Mouse (Mus musculus): Measurements from ENCODE around the gene Spata3. TPM values are rescaled to one million over a fixed set of nuclear protein-coding genes. Genes with fewer than 3 reads are reported as not detected.
A peak's percentile ranks its signal among the peaks of the same experiment; 100 is the strongest.

Spata3 gene
- polyA plus RNA-seq, 1 experiment from 2014 or later: not detected

DNA sequence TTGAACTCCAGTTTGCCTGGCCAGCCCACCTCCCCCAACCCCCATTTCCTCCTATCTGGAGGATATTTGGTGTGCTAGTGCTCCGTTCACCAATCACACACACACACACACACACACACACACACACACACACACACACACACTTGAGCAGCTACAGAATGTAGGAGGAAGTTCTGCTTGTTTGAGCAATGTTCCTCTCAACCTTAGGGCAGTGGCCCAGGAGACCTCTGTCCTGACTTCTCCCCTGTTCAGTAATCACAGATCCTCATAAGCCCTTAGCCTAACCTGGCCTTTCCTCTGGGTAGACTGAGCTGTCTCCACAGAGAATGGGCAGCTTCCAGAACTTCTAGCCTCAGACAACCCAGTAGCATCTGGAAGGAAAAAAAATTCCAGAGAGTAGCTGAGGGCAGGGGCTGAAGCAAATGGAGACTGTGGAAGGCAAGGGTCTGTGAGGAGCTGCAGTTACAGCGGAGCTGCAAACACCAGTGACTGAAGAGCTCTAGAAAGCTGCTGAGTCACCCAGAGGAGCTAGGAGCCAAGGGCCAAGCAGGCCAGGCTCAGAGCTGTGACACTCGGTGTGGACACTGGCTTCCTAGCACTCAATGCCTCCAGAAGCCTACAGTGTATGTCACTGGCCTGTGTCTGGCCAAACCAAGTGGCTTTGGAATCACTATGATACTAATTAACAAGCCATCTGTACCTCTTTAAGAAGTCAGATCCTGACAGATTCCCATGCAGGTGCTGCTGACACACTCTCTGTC lies 21.8 kb downstream of the Spata3 start:
- 0 out of 2 replicates have a peak, but pooled peaks cover 2% of the 10 kb centered on the region for H3K9me3 ChIP-seq (replicated peaks; ENCODE audit: control insufficient read depth, low read length)
- DNase-seq (ENCODE audit: low spot score) (no peak), ATAC-seq (replicated peaks; ENCODE audit: insufficient number of reproducible peaks, low FRiP score, low TSS enrichment, low read depth) (no peak)
- H3K36me3 ChIP-seq (replicated peaks; ENCODE audit: control insufficient read depth, insufficient read depth, low read depth, low read length): no peaks in the 10 kb centered on the region
- no peaks in the 10 kb centered on the region for H3K4me1 ChIP-seq (ENCODE audit: control insufficient read depth, insufficient read depth, low read length)
- H3K4me2 ChIP-seq (ENCODE audit: low read depth, low read length): no peak overlapping the region
- no peak overlapping the region for H3K27ac ChIP-seq (replicated peaks; ENCODE audit: low read depth, low read length)
- 73% methylated on average over 3 of the region's 3 CpGs for WGBS
- H3K9ac ChIP-seq (replicated peaks; ENCODE audit: low read length): no peak overlapping the region
- no peak overlapping the region for H3K4me3 ChIP-seq (ENCODE audit: low read depth, low read length)
- H3K27me3 ChIP-seq (ENCODE audit: control insufficient read depth, insufficient read depth, low read length): no peaks in the 10 kb centered on the region

DNA sequence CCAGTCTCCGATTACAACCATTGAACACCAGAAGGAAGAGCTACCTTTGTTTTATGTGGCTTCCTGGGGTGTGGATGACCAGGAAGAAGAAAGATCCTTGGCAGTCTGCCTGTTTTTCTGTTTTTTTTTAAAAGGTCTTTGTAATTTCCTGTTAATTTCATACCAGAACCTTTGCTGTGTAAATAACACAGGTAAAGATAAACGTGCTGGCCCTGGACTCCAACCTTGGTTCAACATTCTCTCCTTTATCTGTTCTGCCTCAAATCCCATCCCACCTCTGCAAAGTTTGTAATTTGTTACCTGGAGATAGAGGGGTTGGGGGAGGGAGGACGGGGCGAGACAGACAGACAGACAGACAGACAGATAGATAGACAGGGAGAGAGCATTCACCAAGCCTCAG lies 23.5 kb downstream of the Spata3 start:
- Histone ChIP-seq H3K27me3 (ENCODE audit: control insufficient read depth, insufficient read depth, low read length) (peaks cover 9% of the 10 kb centered on the region), H3K9me3 (replicated peaks; ENCODE audit: control insufficient read depth, low read length) (0 out of 2 replicates have a peak, but pooled peaks cover 2% of the 10 kb centered on the region), H3K27ac (replicated peaks; ENCODE audit: low read depth, low read length) (no peak overlapping the region), H3K9ac (replicated peaks; ENCODE audit: low read length) (no peak overlapping the region), H3K4me3 (ENCODE audit: low read depth, low read length) (no peak overlapping the region), H3K4me1 (ENCODE audit: control insufficient read depth, insufficient read depth, low read length) (no peaks in the 10 kb centered on the region), H3K36me3 (replicated peaks; ENCODE audit: control insufficient read depth, insufficient read depth, low read depth, low read length) (no peaks in the 10 kb centered on the region), H3K4me2 (ENCODE audit: low read depth, low read length) (no peak overlapping the region)
- ATAC-seq (replicated peaks; ENCODE audit: insufficient number of reproducible peaks, low FRiP score, low TSS enrichment, low read depth): no peak
- 67% methylated on average over 4 of the region's 4 CpGs for WGBS
- no peak for DNase-seq (ENCODE audit: low spot score)

DNA sequence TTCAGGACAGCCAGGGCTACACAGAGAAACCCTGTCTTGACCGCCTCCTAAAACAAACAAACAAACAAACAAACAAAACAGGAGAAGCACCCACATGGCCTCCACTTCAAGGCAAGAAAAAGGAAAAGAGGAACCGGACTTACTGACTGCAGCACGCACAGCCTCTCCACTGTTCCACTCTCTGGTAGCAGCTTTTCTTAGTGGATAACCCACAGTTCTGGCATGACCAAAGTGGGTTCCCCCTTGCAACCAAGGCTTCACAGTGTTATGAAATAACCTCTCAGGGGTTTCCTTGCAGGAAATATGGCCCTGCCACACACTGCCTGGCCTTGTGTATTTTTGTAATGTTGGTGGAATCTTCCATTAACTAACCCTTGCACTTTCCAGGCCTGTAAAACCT lies 24.2 kb downstream of the Spata3 start:
- no peak for ATAC-seq (replicated peaks; ENCODE audit: insufficient number of reproducible peaks, low FRiP score, low TSS enrichment, low read depth)
- H3K4me3 ChIP-seq (ENCODE audit: low read depth, low read length): no peak overlapping the region
- no peaks in the 10 kb centered on the region for H3K4me1 ChIP-seq (ENCODE audit: control insufficient read depth, insufficient read depth, low read length)
- peaks cover 14% of the 10 kb centered on the region for H3K27me3 ChIP-seq (ENCODE audit: control insufficient read depth, insufficient read depth, low read length)
- H3K4me2 ChIP-seq (ENCODE audit: low read depth, low read length): no peak overlapping the region
- WGBS: 91% methylated on average over 3 of the region's 3 CpGs
- H3K9me3 ChIP-seq (replicated peaks; ENCODE audit: control insufficient read depth, low read length): 0 out of 2 replicates have a peak, but pooled peaks cover 2% of the 10 kb centered on the region
- no peak for DNase-seq (ENCODE audit: low spot score)
- no peak overlapping the region for H3K27ac ChIP-seq (replicated peaks; ENCODE audit: low read depth, low read length)
- no peaks in the 10 kb centered on the region for H3K36me3 ChIP-seq (replicated peaks; ENCODE audit: control insufficient read depth, insufficient read depth, low read depth, low read length)
- no peak overlapping the region for H3K9ac ChIP-seq (replicated peaks; ENCODE audit: low read length)

DNA sequence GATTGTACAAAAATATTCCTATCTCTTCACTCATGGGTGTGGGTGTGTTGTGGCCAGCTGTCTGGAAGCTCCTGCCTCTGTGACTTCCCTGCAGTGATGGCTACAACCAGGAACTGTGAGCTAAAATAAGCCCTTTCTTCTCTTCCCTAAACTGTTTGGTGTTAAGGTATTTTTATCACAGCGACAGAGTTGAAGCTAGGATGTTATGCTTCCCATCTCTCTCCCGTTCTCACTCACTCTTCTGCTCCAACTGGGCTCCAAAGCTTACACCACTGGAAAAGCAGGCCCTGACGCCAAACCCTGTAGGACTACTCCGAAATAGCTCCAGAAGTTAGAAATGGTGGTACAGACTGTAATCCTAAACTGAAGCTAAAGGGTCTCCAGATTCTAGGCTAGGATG lies 28.4 kb downstream of the Spata3 start:
- Histone ChIP-seq H3K27ac (replicated peaks; ENCODE audit: low read depth, low read length) (no peak overlapping the region), H3K4me2 (ENCODE audit: low read depth, low read length) (no peak overlapping the region), H3K9me3 (replicated peaks; ENCODE audit: control insufficient read depth, low read length) (0 out of 2 replicates have a peak, but pooled peaks cover 2% of the 10 kb centered on the region), H3K9ac (replicated peaks; ENCODE audit: low read length) (no peak overlapping the region), H3K36me3 (replicated peaks; ENCODE audit: control insufficient read depth, insufficient read depth, low read depth, low read length) (no peaks in the 10 kb centered on the region), H3K4me3 (ENCODE audit: low read depth, low read length) (no peak overlapping the region), H3K4me1 (ENCODE audit: control insufficient read depth, insufficient read depth, low read length) (peaks cover 3% of the 10 kb centered on the region), H3K27me3 (ENCODE audit: control insufficient read depth, insufficient read depth, low read length) (peaks cover 35% of the 10 kb centered on the region)
- DNase-seq (ENCODE audit: low spot score) (no peak), ATAC-seq (replicated peaks; ENCODE audit: insufficient number of reproducible peaks, low FRiP score, low TSS enrichment, low read depth) (no peak)
- 46% methylated on average over 4 of the region's 4 CpGs for WGBS

DNA sequence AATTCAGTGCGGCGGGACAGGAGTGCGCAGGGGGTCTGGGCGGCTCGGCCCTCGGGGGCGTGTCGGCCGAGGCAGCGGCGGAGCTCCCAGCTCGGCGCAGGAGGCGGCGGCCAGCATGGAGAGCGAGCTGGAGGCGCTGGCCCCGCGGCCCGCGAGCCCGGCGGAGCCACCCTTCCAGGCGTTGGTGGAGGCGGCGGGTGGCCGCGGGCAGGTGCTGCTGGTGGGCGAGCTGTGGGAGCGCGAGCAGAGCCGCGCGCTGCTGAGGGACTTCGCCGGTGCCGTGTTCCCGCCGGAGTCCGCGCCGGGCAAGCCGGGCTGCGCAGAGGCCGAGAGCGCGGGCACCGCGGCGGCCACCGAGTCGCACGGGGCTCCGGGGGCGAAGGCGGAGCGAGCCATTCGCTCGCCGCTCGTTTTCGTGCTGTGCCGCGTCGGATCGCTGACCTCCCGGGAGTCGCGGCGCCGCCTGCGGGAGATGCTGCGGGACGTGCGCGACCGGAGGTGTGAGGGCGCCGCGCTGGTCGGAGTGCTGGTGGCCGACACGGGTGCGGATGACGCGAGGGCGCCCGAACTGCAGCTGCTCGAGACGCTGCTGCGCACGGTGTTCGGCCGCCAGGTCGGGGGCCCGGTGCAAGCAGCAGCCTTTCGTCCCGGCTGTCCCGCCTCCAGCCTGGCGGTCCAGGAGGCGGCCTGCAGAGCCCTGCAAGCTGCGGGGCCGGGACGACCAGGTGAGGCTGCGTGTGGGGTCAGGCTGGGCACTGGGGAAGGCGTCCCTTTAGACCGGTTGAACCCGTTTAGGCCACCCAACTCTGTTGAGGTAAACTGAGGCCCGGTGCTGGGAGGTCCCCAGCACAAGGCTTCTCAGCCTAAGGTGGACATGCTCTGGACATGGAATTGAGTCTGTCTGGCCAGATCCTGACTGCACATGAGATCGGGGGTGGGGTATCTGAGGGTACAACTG lies 29.5 kb downstream of the Spata3 start, which contains the start of gene 2810459M11Rik:
TSS of gene 2810459M11Rik (plus strand) at position 16 of the 958 bp plus-strand sequence.
- H3K27ac ChIP-seq (replicated peaks; ENCODE audit: low read depth, low read length): no peak within 1 kb of the TSS
- H3K27me3 ChIP-seq (ENCODE audit: control insufficient read depth, insufficient read depth, low read length): peaks cover 35% of the 10 kb centered on the region
- H3K36me3 ChIP-seq (replicated peaks; ENCODE audit: control insufficient read depth, insufficient read depth, low read depth, low read length): no peaks in the 10 kb centered on the region
- H3K4me3 ChIP-seq (ENCODE audit: low read depth, low read length): peak within 1 kb of the TSS; percentile 58
- H3K9ac ChIP-seq (replicated peaks; ENCODE audit: low read length): peak within 1 kb of the TSS; percentile 53
- H3K4me2 ChIP-seq (ENCODE audit: low read depth, low read length): peak within 1 kb of the TSS; percentile 98
- H3K4me1 ChIP-seq (ENCODE audit: control insufficient read depth, insufficient read depth, low read length): peaks cover 3% of the 10 kb centered on the region
- WGBS: under 1% methylated on average over 106 of the region's 110 CpGs
- DNase-seq (ENCODE audit: low spot score) (peak; percentile 56), ATAC-seq (replicated peaks; ENCODE audit: insufficient number of reproducible peaks, low FRiP score, low TSS enrichment, low read depth) (peak; percentile 64)
- 0 out of 2 replicates have a peak, but pooled peaks cover 2% of the 10 kb centered on the region for H3K9me3 ChIP-seq (replicated peaks; ENCODE audit: control insufficient read depth, low read length)

DNA sequence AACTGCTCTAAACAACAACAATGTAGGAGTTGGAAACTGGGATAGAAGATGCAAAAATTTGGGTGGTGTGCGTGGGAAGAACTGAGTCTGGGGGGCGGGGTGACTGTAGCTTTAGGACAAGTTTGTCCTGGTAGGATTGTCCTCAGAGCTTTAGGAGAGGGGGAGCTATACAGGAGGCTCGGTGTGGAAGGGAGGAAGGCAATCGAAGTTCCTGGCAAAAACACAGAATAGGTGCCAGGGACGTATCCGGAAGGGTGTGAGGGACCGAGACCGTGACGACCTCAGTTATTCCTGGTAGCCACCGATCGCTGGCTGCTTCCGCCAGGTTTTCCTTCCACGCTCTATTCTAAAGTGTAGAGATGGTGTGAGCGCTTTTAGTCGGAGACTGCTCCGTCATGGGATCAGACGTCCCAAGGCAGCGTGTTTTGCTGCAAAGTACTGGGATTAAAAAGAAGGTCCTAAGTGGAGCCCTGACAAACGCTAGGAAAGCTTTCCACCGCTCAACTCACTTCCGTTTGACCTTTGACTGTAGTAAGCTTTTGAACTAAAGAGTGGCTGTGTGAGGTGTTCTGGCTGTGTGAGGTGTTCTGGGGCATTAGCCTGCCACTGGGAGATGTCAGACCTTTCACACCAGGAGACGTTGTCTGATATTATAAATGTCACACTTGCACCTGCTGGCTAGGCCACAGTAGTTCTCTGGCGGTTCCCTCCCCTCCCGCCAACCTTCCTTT lies 30.4 kb downstream of the Spata3 start:
- H3K4me1 ChIP-seq (ENCODE audit: control insufficient read depth, insufficient read depth, low read length): peaks cover 3% of the 10 kb centered on the region
- ATAC-seq (replicated peaks; ENCODE audit: insufficient number of reproducible peaks, low FRiP score, low TSS enrichment, low read depth) (0 out of 2 replicates have a peak, but pooled peaks have one; percentile 12), DNase-seq (ENCODE audit: low spot score) (no peak)
- peak overlapping the region; percentile 58 for H3K4me3 ChIP-seq (ENCODE audit: low read depth, low read length)
- H3K9me3 ChIP-seq (replicated peaks; ENCODE audit: control insufficient read depth, low read length): no peaks in the 10 kb centered on the region
- no peak overlapping the region for H3K27ac ChIP-seq (replicated peaks; ENCODE audit: low read depth, low read length)
- 8% methylated on average over 24 of the region's 24 CpGs for WGBS
- H3K27me3 ChIP-seq (ENCODE audit: control insufficient read depth, insufficient read depth, low read length): peaks cover 35% of the 10 kb centered on the region
- H3K9ac ChIP-seq (replicated peaks; ENCODE audit: low read length): no peak overlapping the region
- no peaks in the 10 kb centered on the region for H3K36me3 ChIP-seq (replicated peaks; ENCODE audit: control insufficient read depth, insufficient read depth, low read depth, low read length)
- peak overlapping the region; percentile 98 for H3K4me2 ChIP-seq (ENCODE audit: low read depth, low read length)

DNA sequence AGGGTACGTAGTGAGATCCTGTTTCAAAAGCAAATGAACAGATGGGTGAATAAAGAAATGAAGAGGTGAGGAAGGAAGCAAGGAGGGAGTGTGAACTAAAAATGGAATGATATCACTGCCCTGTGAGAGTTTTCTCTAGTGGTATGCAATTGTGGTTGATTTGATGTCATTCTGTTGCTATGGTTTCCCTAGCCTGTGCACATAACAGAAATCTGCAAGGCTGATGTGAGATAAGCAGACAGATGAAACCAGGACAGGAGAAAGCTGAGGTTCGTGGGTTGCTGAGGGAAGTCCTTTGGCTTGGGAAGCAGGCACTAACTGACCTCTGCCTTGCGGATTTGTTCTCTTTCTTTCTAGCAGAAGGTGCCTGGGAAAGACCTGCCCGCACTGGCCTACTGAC lies 31.6 kb downstream of the Spata3 start:
- Histone ChIP-seq H3K4me1 (ENCODE audit: control insufficient read depth, insufficient read depth, low read length) (peaks cover 3% of the 10 kb centered on the region), H3K9ac (replicated peaks; ENCODE audit: low read length) (no peak overlapping the region), H3K27me3 (ENCODE audit: control insufficient read depth, insufficient read depth, low read length) (peaks cover 35% of the 10 kb centered on the region), H3K36me3 (replicated peaks; ENCODE audit: control insufficient read depth, insufficient read depth, low read depth, low read length) (no peaks in the 10 kb centered on the region), H3K9me3 (replicated peaks; ENCODE audit: control insufficient read depth, low read length) (no peaks in the 10 kb centered on the region), H3K4me3 (ENCODE audit: low read depth, low read length) (no peak overlapping the region), H3K27ac (replicated peaks; ENCODE audit: low read depth, low read length) (no peak overlapping the region), H3K4me2 (ENCODE audit: low read depth, low read length) (no peak overlapping the region)
- DNase-seq (ENCODE audit: low spot score): no peak
- no peak for ATAC-seq (replicated peaks; ENCODE audit: insufficient number of reproducible peaks, low FRiP score, low TSS enrichment, low read depth)
- whole genome bisulfite sequencing: 79% methylated on average over 4 of the region's 4 CpGs
